Mouse (Mus musculus): ENCODE results near the gene Tex14. TPM values are rescaled to one million over a fixed set of nuclear protein-coding genes. Genes with fewer than 3 reads are reported as not detected.

Tex14 gene
- total and polyA plus RNA-seq, 2 experiments from 2014 or later = 0.73 to 3.4 TPM

DNA sequence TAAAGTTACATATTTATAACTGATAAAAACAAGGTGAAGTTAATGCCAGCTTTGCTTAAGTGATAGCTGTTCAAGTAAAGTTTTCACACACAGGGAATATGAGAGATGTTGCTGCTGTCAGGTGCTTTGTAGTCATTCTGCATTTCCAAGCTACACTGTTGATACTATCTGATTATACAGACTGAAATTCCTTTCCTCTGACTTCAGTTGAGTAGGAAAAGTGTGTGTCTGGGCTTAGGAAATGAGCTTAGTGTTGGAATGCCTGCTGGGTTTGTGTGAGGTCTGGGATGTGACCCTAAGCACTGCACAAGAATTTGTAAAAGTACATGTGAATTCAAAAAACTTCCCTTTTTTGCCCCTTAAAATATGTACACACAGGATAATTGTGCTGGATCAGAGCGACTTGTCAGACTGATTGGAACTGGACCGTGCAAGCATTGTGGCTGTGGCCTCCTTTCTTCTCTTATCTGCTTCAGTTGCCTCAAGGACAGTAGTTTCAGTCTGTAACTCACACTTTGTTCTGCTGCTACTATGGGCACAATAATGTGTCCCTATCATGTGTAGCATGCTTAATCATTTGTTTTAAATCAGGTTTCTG, 150.3 kb downstream of the Tex14 start:
- no peaks in the 10 kb centered on the region for H3K27me3 ChIP-seq (ENCODE audit: insufficient read depth, low read length)
- H3K4me3 ChIP-seq (ENCODE audit: low read length) = no peak overlapping the region
- WGBS = 37% methylated on average over 2 of the region's 2 CpGs
- no peak for TF ChIP-seq CTCF (IDR thresholded peaks at IDR 0.05; ENCODE audit: low read depth)
- no peak overlapping the region for H3K9ac ChIP-seq (replicated peaks; ENCODE audit: low read length)
- H3K36me3 ChIP-seq (ENCODE audit: insufficient read depth, low read length) = no peaks in the 10 kb centered on the region
- no peaks in the 10 kb centered on the region for H3K9me3 ChIP-seq (ENCODE audit: low read length)
- no peak for DNase-seq (ENCODE audit: low spot score)
- no peak overlapping the region for H3K4me2 ChIP-seq (ENCODE audit: low read depth, low read length)
- no peak overlapping the region for H3K27ac ChIP-seq
- ATAC-seq = no peak
- no peaks in the 10 kb centered on the region for H3K4me1 ChIP-seq (ENCODE audit: insufficient read depth, low read length)

DNA sequence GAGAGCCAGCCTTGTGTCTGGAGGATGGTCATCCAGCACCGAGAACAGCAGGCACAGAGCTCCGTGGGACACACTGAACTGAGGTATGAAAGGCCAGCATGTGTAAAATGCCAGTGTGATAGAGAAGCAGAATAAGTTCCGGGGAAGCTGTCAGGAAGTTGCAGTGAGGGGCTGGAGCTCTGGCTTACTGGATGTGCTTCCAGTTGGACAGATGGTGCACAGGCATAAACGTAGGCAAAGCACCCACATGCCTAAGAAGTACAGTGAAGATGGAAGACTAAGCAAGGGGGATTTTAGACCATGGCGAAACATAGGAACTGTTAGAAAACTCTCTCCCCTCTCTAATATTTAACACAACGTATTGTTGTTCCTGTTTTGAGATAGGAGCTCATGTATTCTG, 156.3 kb downstream of the Tex14 start:
- no peaks in the 10 kb centered on the region for H3K36me3 ChIP-seq (ENCODE audit: insufficient read depth, low read length)
- no peak for TF ChIP-seq CTCF (IDR thresholded peaks at IDR 0.05; ENCODE audit: low read depth)
- H3K9ac ChIP-seq (replicated peaks; ENCODE audit: low read length) = no peak overlapping the region
- 75% methylated on average over 6 of the region's 6 CpGs for WGBS
- H3K9me3 ChIP-seq (ENCODE audit: low read length) = no peaks in the 10 kb centered on the region
- no peak for ATAC-seq
- no peak overlapping the region for H3K4me3 ChIP-seq (ENCODE audit: low read length)
- no peak for DNase-seq (ENCODE audit: low spot score)
- no peak overlapping the region for H3K27ac ChIP-seq
- no peak overlapping the region for H3K4me2 ChIP-seq (ENCODE audit: low read depth, low read length)
- no peaks in the 10 kb centered on the region for H3K27me3 ChIP-seq (ENCODE audit: insufficient read depth, low read length)
- H3K4me1 ChIP-seq (ENCODE audit: insufficient read depth, low read length) = no peaks in the 10 kb centered on the region

DNA sequence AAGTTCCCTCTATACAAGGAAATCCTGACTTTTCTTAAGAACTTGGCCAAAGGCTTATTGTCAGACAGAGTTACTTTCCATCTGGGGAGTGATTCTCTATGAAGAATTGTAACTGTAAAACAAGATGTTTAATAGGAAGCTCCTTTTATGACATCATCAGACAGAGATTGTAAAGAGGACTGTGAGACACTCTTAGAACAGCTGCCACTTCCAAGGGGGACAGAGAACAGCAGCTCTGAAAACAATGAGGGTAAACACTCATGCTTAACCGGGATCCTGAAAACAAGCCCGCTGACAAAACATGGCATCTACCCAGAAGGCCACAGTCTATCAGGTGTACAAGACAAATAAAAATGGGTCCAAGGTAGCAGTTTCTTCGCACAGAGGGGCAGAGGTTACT, 161.6 kb downstream of the Tex14 start, which contains the start of gene Gm11492:
Gene Gm11492, plus strand, starts transcription at position 153 of the 400 bp plus-strand sequence.
- Histone ChIP-seq H3K9ac (replicated peaks; ENCODE audit: low read length) (no peak within 1 kb of the TSS), H3K9me3 (ENCODE audit: low read length) (no peaks in the 10 kb centered on the region), H3K4me1 (ENCODE audit: insufficient read depth, low read length) (no peaks in the 10 kb centered on the region), H3K4me2 (ENCODE audit: low read depth, low read length) (no peak within 1 kb of the TSS), H3K27me3 (ENCODE audit: insufficient read depth, low read length) (no peaks in the 10 kb centered on the region), H3K36me3 (ENCODE audit: insufficient read depth, low read length) (no peaks in the 10 kb centered on the region), H3K4me3 (ENCODE audit: low read length) (no peak within 1 kb of the TSS), H3K27ac (no peak within 1 kb of the TSS)
- DNase-seq (ENCODE audit: low spot score) = no peak
- no peak for TF ChIP-seq CTCF (IDR thresholded peaks at IDR 0.05; ENCODE audit: low read depth)
- WGBS = 74% methylated on average over 3 of the region's 3 CpGs
- no peak for ATAC-seq

DNA sequence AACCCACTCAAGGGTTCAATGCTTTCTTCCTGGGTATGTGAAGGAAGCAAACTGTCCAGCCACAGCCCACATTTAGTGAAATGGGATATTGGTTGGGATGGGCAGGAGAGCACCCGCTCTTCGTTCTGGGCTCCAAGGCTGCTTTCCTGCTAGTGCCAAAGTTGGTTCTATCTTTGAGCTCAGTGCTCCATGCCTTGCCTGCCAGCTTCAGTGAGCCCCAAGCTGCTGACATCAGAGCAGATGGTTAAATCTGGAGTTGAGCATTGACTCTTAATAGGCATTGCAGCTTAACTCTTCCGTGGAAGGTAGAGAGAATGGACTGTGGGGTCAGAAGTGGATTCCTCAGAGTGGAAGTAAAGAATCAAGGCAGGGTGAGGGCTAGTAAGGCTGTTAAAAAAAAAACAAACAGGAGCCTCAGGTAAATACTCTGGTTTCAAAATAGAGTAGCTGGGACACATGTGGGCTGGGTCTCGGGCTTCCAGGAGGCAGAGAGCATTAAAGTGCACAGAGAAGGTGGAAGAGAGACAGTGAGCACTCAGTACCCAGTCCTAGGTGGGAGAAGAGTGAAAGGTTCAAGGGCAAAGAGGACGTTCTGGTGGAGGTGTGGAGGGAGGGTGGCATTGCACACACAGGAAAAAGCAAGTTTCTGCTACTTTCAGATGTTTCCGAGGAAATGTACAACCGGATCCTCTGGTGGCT, 163.5 kb downstream of the Tex14 start, which contains the start of gene Sept4:
Gene Sept4, plus strand, starts transcription at position 649 of the 699 bp plus-strand sequence.
- no peak for DNase-seq (ENCODE audit: low spot score)
- TF ChIP-seq CTCF (IDR thresholded peaks at IDR 0.05; ENCODE audit: low read depth) = no peak
- ATAC-seq = no peak
- Histone ChIP-seq H3K4me2 (ENCODE audit: low read depth, low read length) (no peak within 1 kb of the TSS), H3K36me3 (ENCODE audit: insufficient read depth, low read length) (no peaks in the 10 kb centered on the region), H3K9ac (replicated peaks; ENCODE audit: low read length) (no peak within 1 kb of the TSS), H3K4me1 (ENCODE audit: insufficient read depth, low read length) (no peaks in the 10 kb centered on the region), H3K27ac (no peak within 1 kb of the TSS), H3K4me3 (ENCODE audit: low read length) (no peak within 1 kb of the TSS), H3K9me3 (ENCODE audit: low read length) (no peaks in the 10 kb centered on the region), H3K27me3 (ENCODE audit: insufficient read depth, low read length) (no peaks in the 10 kb centered on the region)
- WGBS = 78% methylated on average over 7 of the region's 7 CpGs

DNA sequence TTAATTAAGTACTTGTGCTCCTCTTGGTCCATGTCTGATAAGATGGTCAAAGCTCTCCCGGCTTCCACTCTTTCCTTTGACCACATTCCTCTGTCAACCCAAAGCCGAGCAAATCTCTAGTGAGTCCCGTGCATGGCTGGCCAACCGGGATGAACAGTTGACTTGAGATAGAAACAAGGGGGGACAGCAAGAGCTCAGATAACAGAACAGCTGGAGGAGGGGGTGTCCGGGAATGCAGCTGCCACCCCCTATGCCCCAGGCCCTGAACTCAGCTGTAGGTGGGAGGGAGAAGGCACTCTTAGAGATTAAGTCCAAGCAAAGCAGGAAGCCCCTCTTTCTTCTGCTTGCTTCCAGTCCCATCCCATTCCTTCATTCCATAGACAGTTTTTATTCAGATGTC, 165.9 kb downstream of the Tex14 start:
- no peak overlapping the region for H3K27ac ChIP-seq
- 70% methylated on average over 5 of the region's 5 CpGs for WGBS
- H3K4me2 ChIP-seq (ENCODE audit: low read depth, low read length) = no peak overlapping the region
- H3K9ac ChIP-seq (replicated peaks; ENCODE audit: low read length) = no peak overlapping the region
- no peaks in the 10 kb centered on the region for H3K27me3 ChIP-seq (ENCODE audit: insufficient read depth, low read length)
- TF ChIP-seq CTCF (IDR thresholded peaks at IDR 0.05; ENCODE audit: low read depth) = no peak
- no peak overlapping the region for H3K4me3 ChIP-seq (ENCODE audit: low read length)
- no peaks in the 10 kb centered on the region for H3K36me3 ChIP-seq (ENCODE audit: insufficient read depth, low read length)
- DNase-seq (ENCODE audit: low spot score) = no peak
- no peak for ATAC-seq
- no peaks in the 10 kb centered on the region for H3K9me3 ChIP-seq (ENCODE audit: low read length)
- H3K4me1 ChIP-seq (ENCODE audit: insufficient read depth, low read length) = no peaks in the 10 kb centered on the region

DNA sequence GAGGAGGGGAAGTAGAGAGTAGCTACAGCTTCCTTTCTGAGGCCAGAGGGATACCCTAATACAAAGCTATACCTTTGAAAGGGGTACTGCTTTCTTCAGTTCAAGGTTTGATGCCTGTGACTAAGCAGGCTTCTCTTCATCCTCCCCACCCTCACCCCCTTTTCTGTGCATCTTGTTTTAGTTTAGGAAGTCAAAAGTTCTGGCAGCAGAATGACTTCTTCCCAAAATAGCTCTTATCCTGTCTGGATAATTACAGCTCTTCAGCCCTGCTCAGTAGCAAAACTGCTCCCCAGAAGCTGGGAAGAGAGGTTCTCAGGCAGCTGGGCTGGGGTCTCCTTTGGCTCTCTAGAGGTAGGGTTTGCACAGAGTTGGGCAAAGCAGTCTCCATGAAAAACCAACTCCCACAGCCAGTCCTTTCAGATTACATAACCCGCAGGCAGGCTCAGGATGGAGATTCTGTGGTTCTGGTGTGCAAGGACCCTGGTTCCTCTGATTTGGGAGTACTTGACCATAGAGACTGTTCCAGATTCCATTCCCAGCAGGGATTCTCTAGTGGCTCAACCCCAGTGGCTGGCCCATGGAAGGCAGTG, 166.6 kb downstream of the Tex14 start:
- TF ChIP-seq CTCF (IDR thresholded peaks at IDR 0.05; ENCODE audit: low read depth) = no peak
- no peak overlapping the region for H3K4me3 ChIP-seq (ENCODE audit: low read length)
- DNase-seq (ENCODE audit: low spot score) = no peak
- no peak overlapping the region for H3K27ac ChIP-seq
- H3K36me3 ChIP-seq (ENCODE audit: insufficient read depth, low read length) = no peaks in the 10 kb centered on the region
- ATAC-seq = no peak
- no peaks in the 10 kb centered on the region for H3K27me3 ChIP-seq (ENCODE audit: insufficient read depth, low read length)
- H3K4me2 ChIP-seq (ENCODE audit: low read depth, low read length) = no peak overlapping the region
- WGBS = 86% methylated on average over 1 of the region's 1 CpGs
- no peaks in the 10 kb centered on the region for H3K4me1 ChIP-seq (ENCODE audit: insufficient read depth, low read length)
- H3K9ac ChIP-seq (replicated peaks; ENCODE audit: low read length) = no peak overlapping the region
- no peaks in the 10 kb centered on the region for H3K9me3 ChIP-seq (ENCODE audit: low read length)

Measured in hindbrain, postnatal 0 days (tissue).